Mouse (Mus musculus): ENCODE results near the gene Zzef1.
A peak's percentile ranks its signal among the peaks of the same experiment; 100 is the strongest.

Gene Zzef1

GRCm38 (mm10) chr11:72917299-72917996 lies 121.4 kb downstream of the Zzef1 start:
- no peak for DNase-seq (ENCODE audit: low read depth, low spot score)

- DNase-seq (ENCODE audit: low read depth, low spot score): no peak
Observed at GRCm38 (mm10) chr11:72923116-72923515, 127.1 kb downstream of the Zzef1 start.

GRCm38 (mm10) chr11:72924458-72924857 lies 128.4 kb downstream of the Zzef1 start:
- no peak for DNase-seq (ENCODE audit: low read depth, low spot score)

- no peak for DNase-seq (ENCODE audit: low read depth, low spot score)
Observed at GRCm38 (mm10) chr11:72925067-72925466, 129.0 kb downstream of the Zzef1 start.

- peak; percentile 71 for DNase-seq (ENCODE audit: low read depth, low spot score)
Observed at GRCm38 (mm10) chr11:72926226-72926890, 130.3 kb downstream of the Zzef1 start.

GRCm38 (mm10) chr11:72928516-72928915 lies 132.5 kb downstream of the Zzef1 start:
- no peak for DNase-seq (ENCODE audit: low read depth, low spot score)

GRCm38 (mm10) chr11:72940208-72941143 lies 144.4 kb downstream of the Zzef1 start:
- peak; percentile 82 for DNase-seq (ENCODE audit: low read depth, low spot score)

- DNase-seq (ENCODE audit: low read depth, low spot score): no peak
Observed at GRCm38 (mm10) chr11:72944996-72945793, 149.2 kb downstream of the Zzef1 start.

GRCm38 (mm10) chr11:72945875-72946559 lies 150.0 kb downstream of the Zzef1 start:
- no peak for DNase-seq (ENCODE audit: low read depth, low spot score)

- no peak for DNase-seq (ENCODE audit: low read depth, low spot score)
Observed at GRCm38 (mm10) chr11:72946560-72947119, 150.6 kb downstream of the Zzef1 start.

GRCm38 (mm10) chr11:72947840-72948239 lies 151.8 kb downstream of the Zzef1 start:
- no peak for DNase-seq (ENCODE audit: low read depth, low spot score)

GRCm38 (mm10) chr11:72948254-72948653 lies 152.2 kb downstream of the Zzef1 start:
- DNase-seq (ENCODE audit: low read depth, low spot score): no peak

- DNase-seq (ENCODE audit: low read depth, low spot score): peak; percentile 83
Observed at GRCm38 (mm10) chr11:72951137-72952000, 155.3 kb downstream of the Zzef1 start.

GRCm38 (mm10) chr11:72952226-72952625 lies 156.2 kb downstream of the Zzef1 start:
- no peak for DNase-seq (ENCODE audit: low read depth, low spot score)

GRCm38 (mm10) chr11:72952697-72953096 lies 156.7 kb downstream of the Zzef1 start:
- no peak for DNase-seq (ENCODE audit: low read depth, low spot score)

GRCm38 (mm10) chr11:72953116-72953439 lies 157.1 kb downstream of the Zzef1 start:
- DNase-seq (ENCODE audit: low read depth, low spot score): peak; percentile 68

GRCm38 (mm10) chr11:72953440-72954151 lies 157.6 kb downstream of the Zzef1 start:
- no peak for DNase-seq (ENCODE audit: low read depth, low spot score)

- no peak for DNase-seq (ENCODE audit: low read depth, low spot score)
Observed at GRCm38 (mm10) chr11:72954216-72954615, 158.2 kb downstream of the Zzef1 start.
